ENCODE assay signal across 8 mouse cellular contexts in genomic region chr6:38551062-38551988, GRCm38 (mm10). TPM values are rescaled to one million over a fixed set of nuclear protein-coding genes. Genes with fewer than 3 reads are reported as not detected.
A peak's percentile ranks its signal among the peaks of the same experiment; 100 is the strongest.
DNase-seq lines count a peak whose midpoint lies in the region; ATAC-seq lines count a peak whose summit lies in the region.

TSS of gene Luc7l2 (plus strand) at chr6:38551334.

- no peaks in the 10 kb centered on the region for H3K4me1 ChIP-seq in hindbrain, embryonic 11.5 days (replicated peaks; ENCODE audit: control insufficient read depth, insufficient read depth, low read length)

- H3K4me2 ChIP-seq in hindbrain, embryonic 11.5 days (replicated peaks; ENCODE audit: low read depth, low read length) = peak within 1 kb of the TSS; percentile 76

- peak within 1 kb of the TSS; percentile 98 for H3K27ac ChIP-seq in hindbrain, embryonic 11.5 days (ENCODE audit: low read depth, low read length)

- no peaks in the 10 kb centered on the region for H3K27me3 ChIP-seq in hindbrain, embryonic 11.5 days (ENCODE audit: control insufficient read depth, insufficient read depth, low read length)

- under 1% methylated on average over 90 of the region's 98 CpGs for WGBS in hindbrain, embryonic 11.5 days

- no peaks in the 10 kb centered on the region for H3K9me3 ChIP-seq in hindbrain, embryonic 11.5 days (ENCODE audit: control insufficient read depth, low read length)

- no peaks in the 10 kb centered on the region for H3K36me3 ChIP-seq in hindbrain, embryonic 11.5 days (ENCODE audit: control insufficient read depth, insufficient read depth, low read length)

- DNase-seq in Muller cell, postnatal 12 days (ENCODE audit: inconsistent ontology term) = peak; percentile 99
- DNase-seq in cerebellum, adult 9-11 months = peak; percentile 99
- DNase-seq in frontal cortex, adult 2 months (ENCODE audit: extremely low spot score in 1 of 2, low spot score in 1 of 2) = peak; percentile 92 to 96
- DNase-seq in hindbrain, embryonic 11.5 days (ENCODE audit: low spot score) = peak; percentile 97
- peak; percentile 94 to 95 for DNase-seq in layer of hippocampus, postnatal 10 days (ENCODE audit: low spot score in 2 of 2)
- peak; percentile 98 for DNase-seq in lung, postnatal 10 days
- DNase-seq in ovary, postnatal 36 days (ENCODE audit: low spot score) = peak; percentile 96
- DNase-seq in thymus, postnatal 25 days = peak; percentile 96

- peak within 1 kb of the TSS; percentile 90 for H3K9ac ChIP-seq in hindbrain, embryonic 11.5 days (ENCODE audit: low read depth, low read length)

- peak within 1 kb of the TSS; percentile 74 for H3K4me3 ChIP-seq in hindbrain, embryonic 11.5 days (ENCODE audit: low read depth, low read length)

- ATAC-seq in hindbrain, embryonic 11.5 days (ENCODE audit: low FRiP score) = peak; percentile 93

RNA-seq across cellular contexts. Expression of gene Luc7l2, which starts in this region (rescaled TPM):
- polyA plus RNA-seq in frontal cortex, adult 2 months (2012; rRNA removed) = 210 and 233 TPM in 2 replicates
- 38.0 and 52.6 TPM in 2 replicates for polyA plus RNA-seq in hindbrain, embryonic 11.5 days (2014; fragmentation: Nextera tagmentation; extraction: Ambion mirVana)
- total RNA-seq in layer of hippocampus, postnatal 10 days (2021) = 100 to 1,000 TPM; 176 to 197 TPM

Comparison
In these comparisons a context has a peak if more than half of its experiments do, and no peak if none do; other contexts are left out.
1. Peak in every context shown above with its lines: DNase-seq, ATAC-seq, H3K4me3 ChIP-seq and H3K27ac ChIP-seq.